ENCODE assay signal across 21 mouse cellular contexts in genomic region chr4:101026566-101026965, GRCm38 (mm10). TPM values are rescaled to one million over a fixed set of nuclear protein-coding genes. Genes with fewer than 3 reads are reported as not detected.
DNase-seq lines count a peak whose midpoint lies in the region; ATAC-seq lines count a peak whose summit lies in the region.
"Had no signal": no experiment of that assay in that cellular context is flagged by ENCODE, and none has a peak within 500 bp of the region (broad histone marks: within the 10 kb centered on the region; RNA-seq: fewer than 3 reads in every experiment).

No protein-coding gene starts in this region.

- intact Hi-C loops in left cerebral cortex, postnatal 14 days (cut with DNase I): no loop called here

- WGBS in midbrain, embryonic 13.5 days: 75% methylated on average over 5 of the region's 5 CpGs
- WGBS in midbrain, embryonic 16.5 days: 73% methylated on average over 5 of the region's 5 CpGs
- 52% methylated on average over 5 of the region's 5 CpGs for WGBS in forebrain, embryonic 16.5 days

- H3K9ac ChIP-seq in midbrain, embryonic 13.5 days (replicated peaks): no peak overlapping the region
- H3K9ac ChIP-seq in midbrain, embryonic 16.5 days (ENCODE audit: low read depth, low read length): no peak overlapping the region
- H3K9ac ChIP-seq in forebrain, embryonic 16.5 days (replicated peaks; ENCODE audit: low read depth, low read length): no peak overlapping the region
- H3K9ac ChIP-seq: heart, embryonic 12.5 days; liver, embryonic 13.5 days; neural tube, embryonic 13.5 days had no signal

- H3K4me2 ChIP-seq in midbrain, embryonic 13.5 days (replicated peaks): no peak overlapping the region
- no peak overlapping the region for H3K4me2 ChIP-seq in midbrain, embryonic 16.5 days (ENCODE audit: low read length)
- no peak overlapping the region for H3K4me2 ChIP-seq in forebrain, embryonic 16.5 days (ENCODE audit: low read length)
- H3K4me2 ChIP-seq: heart, embryonic 12.5 days; liver, embryonic 13.5 days; neural tube, embryonic 13.5 days had no signal

- no peaks in the 10 kb centered on the region for H3K36me3 ChIP-seq in midbrain, embryonic 13.5 days
- no peaks in the 10 kb centered on the region for H3K36me3 ChIP-seq in midbrain, embryonic 16.5 days (ENCODE audit: control insufficient read depth, insufficient read depth, low read length)
- no peaks in the 10 kb centered on the region for H3K36me3 ChIP-seq in forebrain, embryonic 16.5 days (ENCODE audit: control insufficient read depth, insufficient read depth)
- H3K36me3 ChIP-seq: G1E; heart, embryonic 12.5 days; liver, embryonic 13.5 days; neural tube, embryonic 13.5 days had no signal

- DNase-seq in left cerebral cortex, adult 18-20 months (ENCODE audit: low spot score in 2 of 2): peak; percentile 12 to 28
- DNase-seq in left cerebral cortex, postnatal 14 days (ENCODE audit: low spot score in 2 of 2): no peak
- peak; percentile 38 to 48 for DNase-seq in layer of hippocampus, postnatal 36 days
- no peak for DNase-seq in spleen, adult 18-20 months
- DNase-seq: adrenal gland, adult 8-10 months; cerebellum, adult 2 months; heart, postnatal 4 days; kidney, adult 2 months; kidney, postnatal 36 days; liver, embryonic 13.5 days had no signal

- peaks cover 10% of the 10 kb centered on the region for H3K9me3 ChIP-seq in midbrain, embryonic 13.5 days
- H3K9me3 ChIP-seq in midbrain, embryonic 16.5 days (replicated peaks; ENCODE audit: control insufficient read depth, low read length, poor library complexity, severe bottlenecking): peaks cover 4% of the 10 kb centered on the region; the same call in 1 of the 2 replicates
- H3K9me3 ChIP-seq in forebrain, embryonic 16.5 days (ENCODE audit: control insufficient read depth, low read length): peaks cover 6% of the 10 kb centered on the region; the same call in 1 of the 2 replicates
- H3K9me3 ChIP-seq: liver, embryonic 13.5 days had no signal

- no peak for ATAC-seq in midbrain, embryonic 13.5 days
- ATAC-seq in midbrain, embryonic 16.5 days: no peak
- ATAC-seq in forebrain, embryonic 16.5 days: peak; percentile 71
- ATAC-seq: hindbrain, postnatal 0 days had no signal

- H3K27ac ChIP-seq in midbrain, embryonic 13.5 days: peak overlapping the region; percentile 11
- H3K27ac ChIP-seq in midbrain, embryonic 16.5 days (ENCODE audit: low read length): no peak overlapping the region
- no peak overlapping the region for H3K27ac ChIP-seq in forebrain, embryonic 16.5 days (ENCODE audit: low read length)
- H3K27ac ChIP-seq: hindbrain, postnatal 0 days; liver, embryonic 13.5 days; neural tube, embryonic 13.5 days had no signal

- H3K27me3 ChIP-seq in midbrain, embryonic 13.5 days: no peaks in the 10 kb centered on the region
- H3K27me3 ChIP-seq in midbrain, embryonic 16.5 days (ENCODE audit: control insufficient read depth, insufficient read depth, low read depth, low read length): no peaks in the 10 kb centered on the region
- H3K27me3 ChIP-seq in forebrain, embryonic 16.5 days (replicated peaks; ENCODE audit: control insufficient read depth, insufficient read depth, low read length): no peaks in the 10 kb centered on the region
- H3K27me3 ChIP-seq: heart, embryonic 12.5 days; liver, embryonic 13.5 days; neural tube, embryonic 13.5 days had no signal

- H3K4me1 ChIP-seq in midbrain, embryonic 13.5 days (replicated peaks): peaks cover 7% of the 10 kb centered on the region; the same call in 1 of the 2 replicates
- 0 out of 2 replicates have a peak, but pooled peaks cover 4% of the 10 kb centered on the region for H3K4me1 ChIP-seq in midbrain, embryonic 16.5 days (ENCODE audit: control insufficient read depth, insufficient read depth, low read length)
- peaks cover 9% of the 10 kb centered on the region for H3K4me1 ChIP-seq in forebrain, embryonic 16.5 days (replicated peaks; ENCODE audit: control insufficient read depth, insufficient read depth, low read length)
- H3K4me1 ChIP-seq: heart, embryonic 12.5 days; liver, embryonic 13.5 days; neural tube, embryonic 13.5 days had no signal

- H3K4me3 ChIP-seq in midbrain, embryonic 13.5 days (replicated peaks): no peak overlapping the region
- no peak overlapping the region for H3K4me3 ChIP-seq in midbrain, embryonic 16.5 days (ENCODE audit: low read depth, low read length)
- no peak overlapping the region for H3K4me3 ChIP-seq in forebrain, embryonic 16.5 days (replicated peaks; ENCODE audit: low read length)
- H3K4me3 ChIP-seq: heart, embryonic 12.5 days; liver, embryonic 13.5 days; neural tube, embryonic 13.5 days had no signal

RNA-seq across cellular contexts. Expression of gene Gm10577, which starts 6.1 kb away (rescaled TPM):
- not detected for total RNA-seq in left cerebral cortex, adult 18-20 months (2021)
- total RNA-seq in left cerebral cortex, postnatal 14 days (2021): not detected
- not detected in 2 replicates for polyA plus RNA-seq in midbrain, embryonic 13.5 days (2015; fragmentation: Nextera tagmentation; extraction: Ambion mirVana)
- not detected in 2 replicates for polyA plus RNA-seq in midbrain, embryonic 16.5 days (2015; fragmentation: Nextera tagmentation; extraction: Ambion mirVana)
- polyA plus RNA-seq in forebrain, embryonic 16.5 days (2015; fragmentation: Nextera tagmentation; extraction: Ambion mirVana): not detected in 2 replicates
- total RNA-seq in layer of hippocampus, postnatal 36 days (2021): not detected
- total RNA-seq: adrenal gland, adult 8-10 months; G1E; heart, postnatal 4 days; hindbrain, postnatal 0 days; monocyte, adult 5-6 weeks had no signal
- polyA plus RNA-seq: cerebellum, adult 2 months; G1E; gonadal fat pad, adult 2 months; heart, embryonic 12.5 days; hindbrain, postnatal 0 days; kidney, adult 2 months; limb, embryonic 11.5 days; liver, embryonic 13.5 days; neural tube, embryonic 13.5 days; testis, adult 2 months had no signal

RNA-seq across cellular contexts. Expression of gene Raver2, which starts 42.2 kb away (rescaled TPM):
- 10 to 100 TPM; 18.3 to 18.6 TPM for total RNA-seq in left cerebral cortex, adult 18-20 months (2021)
- 10 to 100 TPM; 25.5 to 28.0 TPM for total RNA-seq in left cerebral cortex, postnatal 14 days (2021)
- polyA plus RNA-seq in midbrain, embryonic 13.5 days (2015; fragmentation: Nextera tagmentation; extraction: Ambion mirVana): 5.7 and 5.8 TPM in 2 replicates
- polyA plus RNA-seq in midbrain, embryonic 16.5 days (2015; fragmentation: Nextera tagmentation; extraction: Ambion mirVana): 4.3 and 4.6 TPM in 2 replicates
- polyA plus RNA-seq in forebrain, embryonic 16.5 days (2015; fragmentation: Nextera tagmentation; extraction: Ambion mirVana): 4.2 and 4.7 TPM in 2 replicates
- 10 to 100 TPM; 51.3 to 52.5 TPM for total RNA-seq in layer of hippocampus, postnatal 36 days (2021)
- polyA plus RNA-seq: G1E had no signal

Comparison
In these comparisons a context has a peak if more than half of its experiments do, and no peak if none do; other contexts are left out.
1. DNase-seq: peak in left cerebral cortex, adult 18-20 months (2 of 2) and layer of hippocampus, postnatal 36 days (2 of 2); none in left cerebral cortex, postnatal 14 days (0 of 2) and spleen, adult 18-20 months (0 of 2).